Mouse (Mus musculus) R1 (cell line): ENCODE data around the gene Dmrta2.
A peak's percentile ranks its signal among the peaks of the same experiment; 100 is the strongest.

ENCODE experiments used
- DNase-seq: peaks from one replicate; pipeline ENCODE4 v3.0.0-alpha.2; 2018; ENCODE audit warnings: low read depth, low spot score

The Dmrta2 gene

GRCm38 (mm10) chr4:109977148-109978067, at the start of gene Dmrta2:
Gene Dmrta2 (plus strand): TSS chr4:109978053.
- DNase-seq: peak; percentile 91

- no peak for DNase-seq
Observed at GRCm38 (mm10) chr4:109929058-109929457, 48.8 kb upstream of the Dmrta2 start.

- DNase-seq: peak; percentile 77
Observed at GRCm38 (mm10) chr4:109930445-109930844, 47.4 kb upstream of the Dmrta2 start.

GRCm38 (mm10) chr4:109930935-109931334, 46.9 kb upstream of the Dmrta2 start:
- no peak for DNase-seq

GRCm38 (mm10) chr4:109936557-109936956, 41.3 kb upstream of the Dmrta2 start:
- no peak for DNase-seq

GRCm38 (mm10) chr4:109939291-109939690, 38.6 kb upstream of the Dmrta2 start:
- DNase-seq: no peak

GRCm38 (mm10) chr4:109945554-109945953, 32.3 kb upstream of the Dmrta2 start:
- DNase-seq: no peak

GRCm38 (mm10) chr4:109949307-109949706, 28.5 kb upstream of the Dmrta2 start:
- DNase-seq: no peak

- DNase-seq: no peak
Observed at GRCm38 (mm10) chr4:109953509-109953908, 24.3 kb upstream of the Dmrta2 start.

GRCm38 (mm10) chr4:109960201-109960935, 17.5 kb upstream of the Dmrta2 start:
- DNase-seq: no peak

- no peak for DNase-seq
Observed at GRCm38 (mm10) chr4:109963570-109964279, 14.1 kb upstream of the Dmrta2 start.

GRCm38 (mm10) chr4:109969561-109969960, 8.3 kb upstream of the Dmrta2 start:
- DNase-seq: no peak

GRCm38 (mm10) chr4:109973991-109974654, 3.7 kb upstream of the Dmrta2 start:
- no peak for DNase-seq

GRCm38 (mm10) chr4:109974655-109975380, 3.0 kb upstream of the Dmrta2 start:
- no peak for DNase-seq

- DNase-seq: no peak
Observed at GRCm38 (mm10) chr4:109975381-109976240, 2.2 kb upstream of the Dmrta2 start.

- no peak for DNase-seq
Observed at GRCm38 (mm10) chr4:109976273-109977147, 1.3 kb upstream of the Dmrta2 start.

GRCm38 (mm10) chr4:109978068-109978857, 410 bp downstream of the Dmrta2 start:
- peak; percentile 61 for DNase-seq

GRCm38 (mm10) chr4:109978858-109979340, 1.0 kb downstream of the Dmrta2 start:
- DNase-seq: no peak
